Mouse (Mus musculus) forelimb bud, embryonic 11.5 days (tissue): Measurements from ENCODE around the gene Acr.

ENCODE experiments used
- DNase-seq: peaks from one replicate; pipeline ENCODE4 v3.0.0-alpha.2; 2012; ENCODE audit warnings: low read depth, low spot score

Acr gene

GRCm38 (mm10) chr15:89622312-89622958 is 54.3 kb downstream of the Acr start:
- DNase-seq, result peak; percentile 50

- no peak for DNase-seq
Observed at GRCm38 (mm10) chr15:89622959-89623625, 55.0 kb downstream of the Acr start.

GRCm38 (mm10) chr15:89623626-89623959 is 55.5 kb downstream of the Acr start:
- DNase-seq, result peak; percentile 78
